Mouse (Mus musculus) retina, embryonic 14.5 days (tissue): ENCODE measurements around the gene Xrcc3.

ENCODE experiments used
- DNase-seq: peaks from one replicate; pipeline ENCODE4 v3.0.0-alpha.2; 2015; ENCODE audit warnings: low spot score

The Xrcc3 gene

GRCm38 (mm10) chr12:111813766-111814617, at the start of gene Xrcc3, which contains the start of gene Zfyve21:
Xrcc3 (minus strand) TSS chr12:111813873.
Zfyve21 (plus strand) TSS chr12:111814170.
- DNase-seq, result peak; percentile 99

DNA sequence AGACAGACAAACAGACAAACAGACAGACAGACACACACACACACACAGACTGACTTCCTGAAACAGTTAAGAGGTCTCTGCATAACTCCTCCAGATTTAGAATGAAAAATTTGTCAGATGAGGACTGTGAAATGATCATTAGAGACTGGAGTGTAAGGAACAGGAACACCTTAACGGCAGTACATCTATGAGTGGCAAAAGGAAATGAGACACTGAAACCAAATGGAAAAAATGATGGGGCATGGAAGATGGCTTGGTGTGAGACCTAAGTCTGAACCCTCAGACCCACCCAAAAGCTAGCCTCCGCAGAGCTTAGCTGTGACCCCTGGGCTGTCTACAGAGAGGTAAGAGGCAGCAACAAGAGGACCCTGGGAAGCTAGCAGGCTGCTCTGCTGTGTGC, 41.8 kb upstream of the Xrcc3 start:
- DNase-seq, result no peak

GRCm38 (mm10) chr12:111853546-111853945, 39.9 kb upstream of the Xrcc3 start:
- no peak for DNase-seq

DNA sequence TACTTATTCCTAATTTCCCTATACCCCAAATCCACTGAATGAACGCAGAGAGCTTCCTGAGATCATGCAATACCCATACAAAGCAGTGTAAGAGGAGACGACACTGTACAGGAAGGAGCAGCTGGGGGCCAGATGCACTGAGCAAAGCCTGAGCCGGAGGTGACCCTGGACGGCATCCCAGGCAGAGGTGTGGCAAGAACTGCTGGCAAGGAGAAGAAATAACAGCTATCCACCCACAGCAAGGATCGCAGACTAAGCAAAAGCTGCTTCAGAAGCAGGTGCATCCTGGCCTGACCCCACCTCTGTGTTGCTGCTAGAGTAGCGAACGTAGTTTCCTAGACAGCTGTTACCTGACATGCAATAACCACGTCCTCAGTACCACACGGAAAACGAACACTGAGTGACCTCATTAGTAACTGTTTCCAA, 39.4 kb upstream of the Xrcc3 start:
- DNase-seq, result no peak

DNA sequence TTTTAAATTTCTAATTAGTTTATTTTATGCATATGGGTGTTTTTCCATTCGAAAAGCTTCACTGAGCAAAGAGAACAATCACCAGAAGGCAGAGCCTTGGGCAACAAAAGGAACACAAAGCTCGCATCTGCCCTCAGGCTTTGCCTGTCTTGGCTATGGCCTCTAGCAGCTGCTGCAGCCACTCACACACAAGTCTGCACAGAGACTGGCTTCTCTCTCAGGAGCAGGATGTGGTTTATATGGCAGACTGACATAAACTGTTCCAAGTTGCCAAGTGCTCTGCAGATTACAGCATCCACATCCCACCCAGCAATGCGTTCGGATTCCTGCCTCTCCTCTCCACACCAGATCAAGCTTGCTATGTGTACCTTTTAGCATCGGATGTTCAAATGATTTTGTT, 38.1 kb upstream of the Xrcc3 start:
- DNase-seq, result peak; percentile 2

GRCm38 (mm10) chr12:111851235-111851634, 37.6 kb upstream of the Xrcc3 start:
- DNase-seq, result peak; percentile 5

DNA sequence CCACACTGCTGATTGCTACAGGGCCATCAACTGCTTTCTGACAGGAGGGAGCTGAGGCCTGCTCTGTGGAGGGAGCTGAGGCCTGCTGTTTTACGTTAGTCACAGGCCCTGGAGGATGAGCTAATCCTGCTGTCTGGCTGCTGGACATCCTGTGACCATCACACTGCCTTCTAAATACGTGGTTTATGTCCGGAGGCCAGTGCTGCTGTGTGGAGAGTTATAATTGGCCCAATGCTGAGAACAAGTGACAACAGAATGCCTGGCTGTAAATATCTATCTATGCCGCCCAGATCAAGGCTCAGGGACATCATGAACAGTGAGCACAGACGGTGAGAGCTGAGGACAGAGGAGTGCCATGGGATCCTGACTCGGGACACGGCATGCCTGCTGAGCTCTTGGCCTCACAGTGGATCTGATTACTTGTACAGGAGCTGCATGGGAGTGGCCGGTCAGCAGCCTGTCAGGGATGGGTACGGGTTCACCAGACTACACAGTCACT, 34.7 kb upstream of the Xrcc3 start:
- DNase-seq, result no peak

DNA sequence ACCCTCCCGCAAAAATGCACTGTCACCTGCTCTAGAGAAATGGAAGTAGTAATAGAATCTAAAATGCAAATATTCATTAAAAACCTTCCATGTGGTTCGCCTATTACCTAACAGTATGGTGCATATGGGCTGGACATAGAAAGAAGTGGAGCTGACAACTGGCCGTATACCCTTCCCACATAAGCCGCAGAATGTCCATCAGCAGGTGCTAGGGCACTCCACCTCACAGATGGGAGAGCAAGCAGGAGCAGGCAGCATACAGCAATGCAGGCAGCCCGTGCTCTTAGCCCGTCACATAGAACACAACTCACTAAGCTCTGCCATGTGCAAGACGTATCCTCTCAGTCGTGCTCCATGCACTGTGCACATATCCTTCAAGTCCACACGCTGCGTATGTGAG, 33.1 kb upstream of the Xrcc3 start:
- no peak for DNase-seq

DNA sequence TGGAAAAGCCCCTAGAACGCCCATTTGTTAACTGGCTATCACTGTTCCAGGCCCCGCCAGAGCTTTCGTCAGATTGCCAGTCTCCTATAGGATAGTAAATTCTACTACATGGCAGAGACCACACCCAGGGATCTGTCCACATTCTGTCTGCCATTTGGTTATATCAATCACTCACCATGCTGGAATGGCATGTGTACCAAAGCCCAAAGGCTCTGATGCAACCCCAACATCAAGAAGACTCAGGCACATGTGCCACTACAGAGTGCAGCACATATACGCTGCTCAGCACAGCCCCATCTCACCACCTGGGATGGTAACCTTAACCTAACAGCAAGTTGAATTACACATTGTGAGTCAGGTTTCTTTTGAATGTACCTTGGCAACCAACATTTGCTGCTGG, 32.3 kb upstream of the Xrcc3 start:
- DNase-seq, result no peak

- no peak for DNase-seq
These were observed 29.8 kb upstream of the Xrcc3 start for GRCm38 (mm10) chr12:111843470-111843869.

DNA sequence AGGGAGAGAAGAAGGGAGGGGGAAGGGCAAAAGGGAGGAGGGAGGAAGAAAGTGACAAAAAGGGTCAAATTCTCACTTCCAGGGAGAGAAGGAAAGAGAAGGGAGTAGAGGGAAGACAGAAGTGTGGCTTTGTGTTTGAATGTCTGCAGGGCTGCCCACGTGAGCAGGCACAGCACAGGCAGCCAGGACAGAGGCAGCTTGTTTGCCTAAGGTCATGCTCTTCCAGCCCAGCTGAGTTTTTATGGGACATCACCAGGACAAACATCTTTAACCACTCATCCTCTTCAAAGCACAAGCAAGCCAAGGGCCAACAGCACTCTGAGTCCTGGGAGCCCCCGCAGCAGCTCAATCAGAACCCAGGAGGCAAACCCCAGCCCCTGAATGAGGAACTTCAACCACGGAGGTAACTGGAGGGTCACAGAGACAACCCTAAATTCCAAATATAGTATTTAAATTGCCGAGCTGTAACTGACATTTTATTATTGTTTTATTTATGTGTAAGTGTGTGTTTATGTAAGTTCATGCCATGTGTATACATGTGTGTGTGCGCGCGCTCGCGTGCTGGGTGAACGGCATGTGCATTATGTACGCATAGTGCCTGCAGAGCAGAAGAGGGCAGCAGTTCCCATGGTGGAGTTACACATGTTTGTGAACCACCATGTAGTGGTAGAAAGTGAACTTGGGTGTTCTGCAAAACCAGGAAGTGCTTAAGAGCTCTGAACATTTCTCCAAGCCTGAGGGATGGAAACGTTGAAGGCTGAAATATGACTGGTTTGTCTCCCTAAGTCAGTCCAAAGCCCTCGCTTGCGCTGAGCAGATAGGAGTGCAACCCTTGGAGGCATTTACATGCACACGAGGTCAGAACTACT, 29.1 kb upstream of the Xrcc3 start:
- no peak for DNase-seq

- DNase-seq, result no peak
These were observed 19.8 kb upstream of the Xrcc3 start for GRCm38 (mm10) chr12:111833457-111833856.

DNA sequence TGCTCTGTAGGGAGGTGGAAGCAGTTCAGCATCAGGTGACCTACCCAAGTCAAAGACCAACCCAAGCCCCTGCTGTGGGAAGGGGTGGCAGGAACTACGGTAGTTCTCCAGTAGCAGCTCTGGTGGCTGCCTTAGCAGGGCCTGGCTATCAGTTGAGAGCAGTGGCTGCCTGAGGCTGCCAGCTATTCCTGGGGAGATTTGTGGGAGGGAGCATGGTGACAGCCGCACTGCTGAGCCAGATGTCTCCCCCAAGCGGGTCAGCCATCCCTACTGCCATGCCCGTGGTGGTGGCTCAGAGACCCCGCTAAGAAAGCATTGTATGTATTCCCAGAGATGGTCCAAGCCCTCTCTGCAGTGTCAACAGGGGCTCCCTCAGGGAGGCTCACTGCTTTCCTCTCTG, 19.0 kb upstream of the Xrcc3 start:
- DNase-seq, result no peak

- DNase-seq, result no peak
These were observed 16.7 kb upstream of the Xrcc3 start for GRCm38 (mm10) chr12:111830375-111830774.

- no peak for DNase-seq
These were observed 16.3 kb upstream of the Xrcc3 start for GRCm38 (mm10) chr12:111829954-111830353.

DNA sequence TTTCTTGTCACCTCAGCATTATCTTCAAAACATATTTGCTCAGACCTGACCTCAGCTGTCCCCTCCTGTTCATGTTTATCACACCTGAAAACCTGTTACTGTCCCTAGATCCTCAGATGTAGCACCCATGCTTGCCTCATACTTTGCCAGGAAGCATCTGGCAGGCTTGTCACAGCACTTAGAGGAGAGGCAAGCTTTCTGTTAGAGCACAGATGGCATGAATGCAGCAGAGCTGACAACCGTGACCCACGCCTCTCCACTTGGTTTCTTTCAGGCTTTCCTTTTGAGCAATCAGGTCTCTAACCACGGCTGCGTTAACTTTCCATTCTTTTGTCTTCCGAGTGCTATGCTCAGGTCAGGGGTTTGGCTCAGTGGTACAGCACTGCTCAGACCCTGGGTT, 15.8 kb upstream of the Xrcc3 start:
- DNase-seq, result no peak

- no peak for DNase-seq
These were observed 13.9 kb upstream of the Xrcc3 start for GRCm38 (mm10) chr12:111827556-111827955.

- DNase-seq, result no peak
These were observed 8.3 kb upstream of the Xrcc3 start for GRCm38 (mm10) chr12:111821931-111822330.

DNA sequence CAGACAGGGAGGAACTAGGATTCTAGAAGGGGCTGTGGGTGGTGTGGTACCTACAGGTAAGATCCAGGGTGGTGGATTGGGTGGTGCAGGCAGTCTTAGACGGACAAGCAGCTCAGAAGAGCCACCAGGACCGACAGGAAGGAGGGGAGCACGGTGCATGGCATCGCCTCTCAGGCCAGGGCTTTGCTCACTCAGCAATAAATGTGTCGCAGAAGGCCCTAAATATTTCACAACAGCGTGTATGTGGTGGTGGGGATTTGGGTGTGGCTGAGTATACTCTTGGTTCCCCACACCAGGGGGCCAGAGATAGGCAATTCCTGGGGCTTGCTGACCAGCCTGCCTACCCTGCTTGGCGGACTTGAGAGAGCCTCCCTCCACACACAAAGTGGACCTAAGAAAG, 7.0 kb upstream of the Xrcc3 start:
- DNase-seq, result no peak

DNA sequence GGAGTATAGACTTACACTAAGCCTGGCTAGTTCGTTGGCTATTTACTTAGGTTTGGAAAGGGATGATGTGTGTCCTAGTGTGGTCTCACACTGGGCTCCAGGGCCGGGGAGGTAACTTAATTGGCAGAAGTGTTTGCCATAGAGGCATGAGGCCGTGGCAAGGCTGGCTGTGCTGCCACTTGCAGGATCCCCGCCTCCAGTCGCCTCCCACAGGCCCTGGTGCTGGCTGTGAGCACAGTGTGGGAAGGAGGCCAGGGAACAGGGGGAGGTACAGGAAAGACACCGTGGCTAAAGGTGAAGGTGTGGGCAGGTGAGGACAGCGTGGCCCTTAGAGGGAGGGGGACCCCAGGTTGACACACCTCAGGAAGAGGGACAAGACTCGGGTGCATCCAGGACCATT, 6.3 kb upstream of the Xrcc3 start:
- DNase-seq, result no peak

DNA sequence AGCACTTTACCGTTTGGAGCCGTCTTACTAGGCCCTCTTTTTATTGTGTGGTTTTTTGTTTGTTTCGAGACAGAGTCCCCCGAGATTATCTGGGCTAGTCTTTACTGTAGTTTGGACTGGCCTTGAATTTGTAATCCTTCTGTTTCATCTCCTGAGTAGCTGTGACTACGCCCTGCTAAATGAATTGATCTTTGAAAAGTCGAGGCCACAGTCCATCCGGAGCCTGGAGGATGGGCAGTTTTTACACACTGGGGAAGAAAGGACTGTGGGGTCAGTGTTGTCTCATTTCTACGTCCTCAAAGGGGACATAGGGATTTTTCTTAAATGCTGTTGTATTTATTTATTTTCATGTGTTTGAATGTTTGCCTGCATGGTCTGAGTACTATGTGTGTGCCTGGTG, 4.3 kb upstream of the Xrcc3 start:
- DNase-seq, result no peak

DNA sequence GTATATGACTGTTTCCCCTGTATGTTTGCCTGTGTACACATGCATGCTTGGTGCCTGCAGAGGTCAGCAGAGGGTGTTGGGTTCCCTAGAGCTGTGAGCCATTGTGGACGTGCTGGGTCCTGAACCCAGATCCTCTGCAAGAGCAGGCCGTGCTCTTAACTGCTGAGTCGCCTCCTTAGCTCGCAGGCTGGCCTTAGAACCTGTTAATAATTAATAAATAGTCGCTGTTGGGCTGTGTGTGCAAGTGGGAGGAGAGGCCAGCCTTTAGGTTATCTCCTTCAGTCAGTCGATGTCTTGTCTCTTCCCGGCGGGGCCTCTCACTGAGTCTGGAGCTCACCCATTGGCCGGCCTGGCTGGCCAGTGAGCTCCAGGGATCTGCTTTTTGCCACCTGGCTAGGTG, 3.3 kb upstream of the Xrcc3 start:
- DNase-seq, result no peak

DNA sequence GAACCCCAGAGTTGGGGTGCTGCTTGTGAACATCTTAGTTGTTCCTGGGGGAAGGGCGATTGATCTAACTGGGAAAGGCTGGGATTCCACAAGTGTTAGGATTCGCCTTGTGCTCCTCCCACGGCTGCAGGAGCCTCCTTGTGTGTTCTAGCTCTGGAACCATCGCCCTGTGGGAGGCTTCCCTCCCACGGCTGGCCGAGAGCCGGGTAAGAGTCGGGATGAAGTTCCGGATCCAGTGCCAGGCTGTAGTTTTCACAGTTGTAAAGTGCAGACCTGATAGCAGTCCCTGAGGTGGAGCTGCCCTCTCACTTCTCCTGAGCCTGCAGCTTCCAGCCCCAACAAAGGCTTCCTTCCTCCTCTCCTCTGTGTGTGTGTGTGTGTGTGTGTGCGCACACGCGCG, 2.9 kb upstream of the Xrcc3 start:
- DNase-seq, result no peak
